Mouse (Mus musculus) brain, embryonic 14.5 days (tissue): ENCODE data around the gene Timm29.

Experiments used
- CTCF ChIP-seq: fragments of 200-500 bp; IDR thresholded peaks from 2 replicates; pipeline ENCODE4 v1.5.1; 2012; ENCODE audit warnings: inconsistent platforms, mild to moderate bottlenecking, moderate library complexity, borderline replicate concordance; ENCODE audit not compliant: insufficient read depth, insufficient read length; ENCODE audit errors: extremely low read depth
- POLR2A ChIP-seq: fragments of 200-500 bp; IDR thresholded peaks from 2 replicates; pipeline ENCODE4 v1.6.1; 2012; ENCODE audit warnings: mild to moderate bottlenecking, inconsistent platforms, borderline replicate concordance; ENCODE audit not compliant: poor library complexity, insufficient read depth, insufficient read length, severe bottlenecking; ENCODE audit errors: extremely low read depth

GRCm38 (mm10) chr9:21591127-21591830 lies 1.2 kb upstream of the Timm29 start:
- TF ChIP-seq POLR2A = no peak
- TF ChIP-seq CTCF = no peak
